Mouse (Mus musculus) lung, postnatal 0 days (tissue): ENCODE measurements around the gene Pde6c.

Experiments used
- CTCF ChIP-seq: IDR thresholded peaks from 2 replicates; pipeline ENCODE4 v1.5.1; 2016; ENCODE audit warnings: antibody characterized with exemption, mild to moderate bottlenecking
- EP300 ChIP-seq: IDR thresholded peaks from 2 replicates; pipeline ENCODE4 v1.6.1; 2016; ENCODE audit warnings: antibody characterized with exemption, mild to moderate bottlenecking, control low read depth

- TF ChIP-seq CTCF (no peak), EP300 (no peak)
These were observed 24.7 kb upstream of the Pde6c start for GRCm38 (mm10) chr19:38107871-38108270.
